Mouse (Mus musculus): Measurements from ENCODE around the gene Ticrr. TPM values are rescaled to one million over a fixed set of nuclear protein-coding genes. Genes with fewer than 3 reads are reported as not detected.

Gene Ticrr
- 0.57 and 1.9 TPM in 2 replicates for polyA plus RNA-seq (2012; rRNA removed; ENCODE audit: low replicate concordance)

DNA sequence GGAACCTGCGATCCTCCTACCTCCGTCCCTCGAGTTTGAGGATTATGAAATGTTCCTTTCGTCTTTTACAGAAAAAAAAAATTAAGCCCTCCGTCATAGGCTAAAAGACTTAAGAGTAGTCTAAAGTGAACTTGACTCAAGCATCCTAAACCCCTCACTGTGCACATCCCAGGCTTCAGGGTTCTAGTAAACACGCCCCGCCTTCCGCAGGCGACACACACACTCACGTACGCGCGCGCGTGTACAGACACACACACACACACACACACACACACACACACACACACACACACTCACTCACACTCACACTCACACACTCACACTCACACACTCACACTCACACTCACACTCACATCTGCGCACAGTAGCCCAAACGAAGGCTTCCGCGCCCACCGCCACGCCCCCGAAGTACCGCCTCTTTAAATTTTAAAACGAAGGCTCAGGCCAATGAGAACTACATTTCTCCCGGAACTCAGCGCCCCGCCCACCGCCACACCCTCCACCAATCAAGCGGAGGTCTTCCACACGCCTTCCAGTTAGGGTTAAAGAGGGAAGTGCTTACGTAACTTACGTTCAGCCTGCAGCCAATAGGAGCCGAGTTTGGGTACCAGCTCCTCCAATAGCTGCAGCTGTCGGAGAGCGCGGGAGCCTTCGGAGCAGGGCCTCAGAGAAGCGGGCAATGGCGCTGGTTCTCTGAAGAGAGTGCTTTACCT is at the start of gene Ticrr:
Gene Ticrr (plus strand): TSS at position 619 of the 713 bp plus-strand sequence.

DNA sequence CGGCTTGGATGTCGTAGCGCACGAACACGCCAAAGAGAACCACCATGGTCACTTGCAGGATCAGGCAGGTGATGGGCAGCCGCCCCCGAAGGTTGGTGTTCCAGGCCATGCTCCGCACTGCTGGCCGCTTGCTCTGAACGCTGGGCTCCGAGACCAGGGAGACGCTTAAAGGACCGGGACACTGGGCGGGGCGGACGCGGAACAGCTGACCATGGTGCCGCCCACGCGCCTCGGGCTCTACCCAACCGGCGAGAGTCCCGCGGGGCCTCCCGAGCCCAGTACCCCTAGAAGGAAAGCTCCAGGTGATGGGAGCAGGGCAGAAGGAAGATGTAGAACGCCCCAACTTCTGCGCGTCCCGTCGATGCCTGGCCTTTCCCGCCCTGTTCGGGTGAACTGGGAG is 42.6 kb upstream of the Ticrr start, which contains the start of gene Rhcg:
Gene Rhcg (minus strand): TSS at position 240 of the 400 bp plus-strand sequence.

DNA sequence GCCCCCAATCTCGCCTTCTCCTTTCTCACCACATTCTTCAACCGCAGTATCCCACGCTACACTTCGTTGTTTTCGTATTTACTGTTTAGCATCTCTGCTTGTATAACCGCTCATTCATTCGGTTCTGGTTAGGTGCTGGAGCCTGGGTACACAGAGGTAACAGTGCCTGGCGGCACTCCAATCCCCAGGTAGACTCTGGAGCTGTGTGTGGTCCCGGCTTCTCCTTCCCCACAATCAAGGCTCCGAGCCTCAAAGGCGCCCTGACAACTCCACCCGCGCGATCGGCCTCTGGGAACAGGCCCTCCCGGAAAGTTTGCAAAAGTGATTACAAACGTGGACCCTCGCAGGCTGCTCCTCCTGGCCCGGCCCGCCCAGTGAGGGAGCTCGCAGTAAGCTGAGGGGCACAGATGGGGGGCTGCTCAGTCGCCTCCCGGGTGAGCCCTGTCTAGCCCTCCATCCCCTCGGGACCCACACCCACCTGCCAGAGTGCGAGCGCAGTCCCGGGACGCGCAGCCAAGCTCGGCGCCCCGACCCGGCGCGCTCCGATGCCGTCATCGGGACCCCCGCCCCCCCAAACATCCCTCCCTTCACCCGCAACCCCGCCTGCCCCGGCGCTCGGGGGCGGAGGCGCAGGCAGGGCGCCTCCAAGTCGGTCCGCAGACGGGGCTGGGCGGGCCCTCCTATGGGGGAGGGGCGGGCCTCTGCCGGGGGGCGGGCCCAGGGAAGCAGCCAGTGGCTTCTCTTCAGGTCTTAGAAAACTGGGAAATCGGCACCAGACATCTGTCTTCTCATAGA is 55.4 kb downstream of the Ticrr start, which contains the start of gene Kif7:
Gene Kif7 (minus strand): TSS at position 534 of the 795 bp plus-strand sequence.

DNA sequence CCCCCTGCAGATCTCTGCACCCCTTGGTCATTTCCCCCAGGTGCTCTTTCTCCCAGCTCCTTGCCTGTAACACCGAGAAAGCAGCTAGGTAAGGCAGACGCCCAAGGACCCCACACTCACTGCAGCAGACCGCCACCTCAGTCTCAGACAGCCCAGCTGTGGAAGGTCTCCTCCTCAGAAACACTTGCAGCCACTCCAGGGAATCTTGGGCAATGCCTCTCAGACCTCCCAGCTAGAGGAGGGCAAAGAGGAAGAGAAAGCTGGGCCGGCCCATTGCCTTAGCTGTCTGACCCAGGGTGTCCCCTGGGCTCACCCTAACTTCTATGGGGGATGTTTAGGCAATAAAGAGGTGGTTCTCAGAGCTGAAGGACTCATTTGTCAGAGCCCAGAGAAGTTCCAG is 72.6 kb downstream of the Ticrr start, which contains the start of gene Plin1:
Gene Plin1 (minus strand): TSS at position 282 of the 400 bp plus-strand sequence.

DNA sequence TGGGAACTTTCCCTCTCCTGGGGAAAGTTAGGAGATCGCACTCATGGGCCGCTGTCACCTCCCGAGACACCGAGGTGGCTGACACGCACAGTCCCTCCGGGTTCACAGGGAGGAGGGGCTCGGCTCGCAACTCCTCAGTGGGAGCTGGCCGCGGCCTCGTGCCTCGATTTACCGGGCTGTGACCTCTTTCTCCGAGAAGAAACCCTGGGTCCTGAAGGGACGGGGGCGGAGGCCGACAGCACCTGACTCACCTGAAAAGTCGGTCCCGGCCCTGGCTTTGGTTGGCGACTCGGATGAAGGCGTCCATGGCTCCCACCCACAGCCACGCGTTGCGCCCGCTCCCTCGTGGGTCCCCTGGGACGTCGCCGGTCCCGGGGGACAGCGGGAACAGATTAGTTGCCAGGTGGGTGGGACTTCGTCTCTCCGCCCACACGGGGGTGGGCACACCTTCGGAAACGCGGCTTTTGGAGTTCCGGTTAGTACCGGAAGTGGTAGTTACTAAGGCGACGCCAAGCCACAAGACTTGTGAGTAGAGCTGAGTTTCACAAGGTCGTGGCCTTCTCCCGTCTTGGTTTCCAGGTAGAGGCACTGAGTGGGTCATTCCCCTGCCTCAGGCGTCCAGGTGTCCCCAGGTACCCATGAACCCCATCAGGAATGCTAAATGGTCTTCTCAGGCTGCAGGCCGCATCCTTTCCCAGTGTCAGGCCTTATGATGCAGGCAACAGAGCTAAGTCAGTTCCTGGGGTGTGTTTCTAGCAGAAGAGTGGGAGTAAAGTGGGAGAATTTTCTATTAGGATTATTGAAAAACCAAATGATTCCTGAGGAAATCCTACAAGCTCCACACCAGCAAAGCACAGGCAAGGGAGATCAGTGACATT is 82.9 kb downstream of the Ticrr start, which contains the start of the genes Pex11a and Wdr93:
Gene Pex11a (minus strand): TSS at position 473 of the 878 bp plus-strand sequence.
Gene Wdr93 (plus strand): TSS at position 505 of the 878 bp plus-strand sequence.

Other genes with a start within 250 kb of the Ticrr start
- 18.9 and 19.9 TPM in 2 replicates for gene Polg, start 193.8 kb upstream of the Ticrr start, polyA plus RNA-seq (2012; rRNA removed; ENCODE audit: low replicate concordance)
- gene Rhcg, start 42.5 kb upstream of the Ticrr start, polyA plus RNA-seq (2012; rRNA removed; ENCODE audit: low replicate concordance) = 0.06 TPM in 1 of 2 replicates, not detected in the other
- gene Kif7, start 55.5 kb downstream of the Ticrr start, polyA plus RNA-seq (2012; rRNA removed; ENCODE audit: low replicate concordance) = 0.51 and 0.75 TPM in 2 replicates
- gene Plin1, start 72.7 kb downstream of the Ticrr start, polyA plus RNA-seq (2012; rRNA removed; ENCODE audit: low replicate concordance) = 1.2 and 32.3 TPM in 2 replicates
- 18.6 and 25.4 TPM in 2 replicates for gene Pex11a, start 82.9 kb downstream of the Ticrr start, polyA plus RNA-seq (2012; rRNA removed; ENCODE audit: low replicate concordance)
- gene Wdr93, start 83.0 kb downstream of the Ticrr start, polyA plus RNA-seq (2012; rRNA removed; ENCODE audit: low replicate concordance) = 0.13 and 0.26 TPM in 2 replicates
- gene Mesp1, start 133.6 kb downstream of the Ticrr start, polyA plus RNA-seq (2012; rRNA removed; ENCODE audit: low replicate concordance) = 0.84 and 1.4 TPM in 2 replicates
- 0.55 and 1.1 TPM in 2 replicates for gene Mesp2, start 150.5 kb downstream of the Ticrr start, polyA plus RNA-seq (2012; rRNA removed; ENCODE audit: low replicate concordance)
- gene Anpep, start 200.9 kb downstream of the Ticrr start, polyA plus RNA-seq (2012; rRNA removed; ENCODE audit: low replicate concordance) = 1,254 and 9,216 TPM in 2 replicates

Measured in duodenum, adult 2 months (tissue).